Mouse (Mus musculus) intestine, postnatal 0 days (tissue): ENCODE data around the gene Rnf224. TPM values are rescaled to one million over a fixed set of nuclear protein-coding genes. Genes with fewer than 3 reads are reported as not detected.

Experiments
- ATAC-seq: fragments of 200-750 bp; cut with Nextera tagmentation; 2 replicates; pipeline ENCODE4 v1.8.0; 2017; ENCODE audit warnings: mild to moderate bottlenecking, moderate TSS enrichment, moderate library complexity
- H3K27ac ChIP-seq: fragments of 300-500 bp; sonication (generic); 2 replicates; pipeline ENCODE4 v1.5.1; 2014; ENCODE audit warnings: mild to moderate bottlenecking, low read depth, low read length, moderate library complexity
- H3K27me3 ChIP-seq: fragments of 300-500 bp; sonication (generic); replicated peaks from 2 replicates; pipeline ENCODE4 v1.6.1; 2014; ENCODE audit warnings: low read length, mixed read lengths; ENCODE audit not compliant: control insufficient read depth, insufficient read depth
- H3K36me3 ChIP-seq: fragments of 300-500 bp; sonication (generic); 2 replicates; pipeline ENCODE4 v1.6.1; 2014; ENCODE audit warnings: mild to moderate bottlenecking, moderate library complexity; ENCODE audit not compliant: control insufficient read depth, insufficient read depth
- H3K4me1 ChIP-seq: fragments of 300-500 bp; sonication (generic); replicated peaks from 2 replicates; pipeline ENCODE4 v1.6.1; 2014; ENCODE audit warnings: antibody characterized with exemption, low read length, mixed read lengths; ENCODE audit not compliant: control insufficient read depth, insufficient read depth
- H3K4me2 ChIP-seq: fragments of 300-500 bp; sonication (generic); replicated peaks from 2 replicates; pipeline ENCODE4 v1.6.1; 2014; ENCODE audit warnings: low read depth, mild to moderate bottlenecking, moderate library complexity
- H3K4me3 ChIP-seq: fragments of 300-500 bp; sonication (generic); 2 replicates; pipeline ENCODE4 v1.5.1; 2014; ENCODE audit warnings: low read depth, low read length
- H3K9ac ChIP-seq: fragments of 300-500 bp; sonication (generic); 2 replicates; pipeline ENCODE4 v1.6.1; 2014; ENCODE audit warnings: mild to moderate bottlenecking, low read depth, low read length
- H3K9me3 ChIP-seq: fragments of 300-500 bp; sonication (generic); 2 replicates; pipeline ENCODE4 v1.6.1; 2016; ENCODE audit warnings: mixed run types; ENCODE audit not compliant: control insufficient read depth
- CTCF ChIP-seq: sonication (generic); IDR thresholded peaks from 2 replicates; pipeline ENCODE4 v1.5.1; 2016; ENCODE audit warnings: low read depth, mild to moderate bottlenecking, control low read depth, antibody characterized with exemption, moderate library complexity
- WGBS: fragments of 180-500 bp; shearing (Covaris S2); extraction: QIAGEN DNeasy Blood & Tissue Kit; methylation state at CpG from one replicate; pipeline ENCODE4 v1.1.7; 2014; 5-methylcytosine and 5-hydroxymethylcytosine counted together
- polyA plus RNA-seq: library from polyadenylated mRNA; unstranded; fragments of >200 nt; fragmentation: Nextera tagmentation; extraction: Ambion mirVana; gene quantifications from 2 replicates; pipeline ENCODE4 v1.2.1, GENCODE M21; 2015

Gene Rnf224
- polyA plus RNA-seq, 1 experiment from 2014 or later, result 0.09 TPM

DNA sequence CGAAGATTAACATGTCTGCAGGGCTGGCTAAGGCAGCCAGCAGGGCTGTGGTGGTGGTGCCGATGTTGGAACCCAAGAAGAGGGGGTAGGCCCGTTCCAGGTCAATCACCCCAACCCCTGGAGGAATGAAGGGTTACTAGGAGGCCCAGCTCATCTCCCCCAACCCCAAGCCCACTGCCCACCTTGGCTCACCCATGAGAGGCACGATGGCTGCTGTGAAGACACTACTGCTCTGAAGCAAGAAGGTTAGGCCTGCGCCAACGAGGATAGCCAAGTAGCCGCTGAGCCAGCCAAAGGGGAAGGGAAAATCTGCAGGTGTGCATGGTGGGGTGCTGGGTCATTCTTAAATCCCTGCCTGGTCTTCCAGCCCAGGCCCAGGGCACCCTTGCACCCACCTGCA, 6.0 kb downstream of the Rnf224 start:
- no peaks in the 10 kb centered on the region for H3K9me3 ChIP-seq
- H3K4me3 ChIP-seq, result no peak overlapping the region
- ATAC-seq, result no peak
- H3K36me3 ChIP-seq, result no peaks in the 10 kb centered on the region
- no peak for TF ChIP-seq CTCF
- 94% methylated on average over 7 of the region's 7 CpGs for WGBS
- H3K27ac ChIP-seq, result no peak overlapping the region
- peaks cover 18% of the 10 kb centered on the region for H3K4me1 ChIP-seq
- no peaks in the 10 kb centered on the region for H3K27me3 ChIP-seq
- H3K4me2 ChIP-seq, result no peak overlapping the region
- H3K9ac ChIP-seq, result no peak overlapping the region

DNA sequence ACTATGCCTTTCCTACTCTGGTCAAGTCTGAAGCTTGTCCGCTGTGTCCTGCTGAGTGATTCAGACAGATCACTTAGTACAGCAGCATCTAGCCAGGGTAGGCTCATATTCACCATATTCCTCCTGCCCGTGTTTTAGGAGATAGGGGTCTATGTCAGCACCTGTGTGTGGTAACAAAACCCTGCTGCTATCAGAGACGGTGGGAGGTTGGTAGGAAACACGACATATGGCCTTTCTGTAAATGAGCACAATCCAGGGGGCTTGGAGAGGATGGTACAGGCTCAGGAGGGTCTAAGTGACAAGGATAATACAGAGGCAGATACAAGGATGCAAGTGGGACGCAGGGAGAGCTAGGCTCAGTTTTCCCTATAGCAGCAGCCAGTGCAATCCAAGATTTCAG, 7.0 kb downstream of the Rnf224 start:
- no peak overlapping the region for H3K9ac ChIP-seq
- no peak for ATAC-seq
- H3K36me3 ChIP-seq, result no peaks in the 10 kb centered on the region
- TF ChIP-seq CTCF, result no peak
- no peak overlapping the region for H3K4me2 ChIP-seq
- 89% methylated on average over 5 of the region's 5 CpGs for WGBS
- H3K27me3 ChIP-seq, result no peaks in the 10 kb centered on the region
- no peak overlapping the region for H3K27ac ChIP-seq
- peaks cover 13% of the 10 kb centered on the region for H3K4me1 ChIP-seq
- no peaks in the 10 kb centered on the region for H3K9me3 ChIP-seq
- H3K4me3 ChIP-seq, result no peak overlapping the region

- Histone ChIP-seq H3K9ac (peak overlapping the region; percentile 31; the same call in 1 of the 2 replicates), H3K4me3 (no peak overlapping the region), H3K27me3 (no peaks in the 10 kb centered on the region), H3K9me3 (no peaks in the 10 kb centered on the region), H3K4me1 (peaks cover 13% of the 10 kb centered on the region), H3K36me3 (no peaks in the 10 kb centered on the region), H3K4me2 (peak overlapping the region; percentile 41), H3K27ac (peak overlapping the region; percentile 78)
- ATAC-seq, result no peak
- no peak for TF ChIP-seq CTCF
- 71% methylated on average over 6 of the region's 6 CpGs for WGBS
Measured at GRCm38 (mm10) chr2:25228995-25229530, 7.5 kb downstream of the Rnf224 start.

GRCm38 (mm10) chr2:25228431-25228889, 8.1 kb downstream of the Rnf224 start:
- peaks cover 11% of the 10 kb centered on the region for H3K4me1 ChIP-seq
- under 1% methylated on average over 7 of the region's 7 CpGs for WGBS
- peak overlapping the region; percentile 41 for H3K4me2 ChIP-seq
- no peaks in the 10 kb centered on the region for H3K9me3 ChIP-seq
- H3K9ac ChIP-seq, result peak overlapping the region; percentile 31; the same call in 1 of the 2 replicates
- H3K4me3 ChIP-seq, result peak overlapping the region; percentile 9; the same call in 1 of the 2 replicates
- H3K27me3 ChIP-seq, result no peaks in the 10 kb centered on the region
- peak; percentile 67 for ATAC-seq
- no peaks in the 10 kb centered on the region for H3K36me3 ChIP-seq
- H3K27ac ChIP-seq, result peak overlapping the region; percentile 78
- peak; percentile 77 for TF ChIP-seq CTCF

- Histone ChIP-seq H3K9ac (no peak overlapping the region), H3K4me1 (peaks cover 9% of the 10 kb centered on the region; the same call in 1 of the 2 replicates), H3K27ac (no peak overlapping the region), H3K4me3 (no peak overlapping the region), H3K9me3 (no peaks in the 10 kb centered on the region), H3K27me3 (no peaks in the 10 kb centered on the region), H3K36me3 (no peaks in the 10 kb centered on the region), H3K4me2 (no peak overlapping the region)
- no peak for TF ChIP-seq CTCF
- WGBS, result 94% methylated on average over 4 of the region's 4 CpGs
- ATAC-seq, result no peak
Measured at GRCm38 (mm10) chr2:25227406-25227805, 9.2 kb downstream of the Rnf224 start.

GRCm38 (mm10) chr2:25226864-25227263, 9.7 kb downstream of the Rnf224 start:
- WGBS, result 74% methylated on average over 5 of the region's 5 CpGs
- H3K27me3 ChIP-seq, result no peaks in the 10 kb centered on the region
- no peak overlapping the region for H3K4me2 ChIP-seq
- no peak overlapping the region for H3K9ac ChIP-seq
- no peak overlapping the region for H3K4me3 ChIP-seq
- H3K36me3 ChIP-seq, result peaks cover 5% of the 10 kb centered on the region; the same call in 1 of the 2 replicates
- TF ChIP-seq CTCF, result no peak
- peaks cover 9% of the 10 kb centered on the region; the same call in 1 of the 2 replicates for H3K4me1 ChIP-seq
- H3K9me3 ChIP-seq, result no peaks in the 10 kb centered on the region
- no peak for ATAC-seq
- H3K27ac ChIP-seq, result no peak overlapping the region
